Mouse (Mus musculus) bone marrow macrophage, adult 2 months (primary cell): ENCODE data around the gene Immt.

Experiments used
- CTCF ChIP-seq: IDR thresholded peaks from 2 replicates; pipeline ENCODE4 v1.5.1; 2012; ENCODE audit warnings: low read depth, mild to moderate bottlenecking, low read length, moderate library complexity
- POLR2A ChIP-seq: IDR thresholded peaks from 2 replicates; pipeline ENCODE4 v1.6.1; 2012; ENCODE audit warnings: mild to moderate bottlenecking, low read depth, low read length, borderline replicate concordance

DNA sequence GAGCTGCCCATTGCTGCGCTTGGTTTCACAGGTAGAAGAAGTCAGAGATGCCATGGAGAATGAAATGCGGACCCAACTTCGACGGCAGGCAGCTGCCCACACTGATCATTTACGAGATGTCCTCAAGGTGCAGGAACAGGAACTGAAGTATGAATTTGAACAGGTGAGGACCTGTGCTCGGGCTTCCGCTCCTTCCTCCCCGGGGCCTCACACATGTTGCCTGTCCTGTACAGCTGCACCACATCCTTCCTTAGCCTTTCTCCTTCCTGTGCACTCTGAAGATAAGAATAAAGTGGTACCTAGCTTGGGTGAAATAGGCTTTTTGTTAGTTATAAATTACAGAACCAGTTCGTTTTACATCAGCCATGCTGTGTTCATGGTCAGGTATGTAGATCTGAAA, 40.3 kb downstream of the Immt start:
- TF ChIP-seq CTCF (no peak), POLR2A (no peak)
